Mouse (Mus musculus) spleen, postnatal 4 days (tissue): ENCODE measurements around the gene Camkk1.

Experiments used
- DNase-seq, 2 experiments: peaks; one replicate each; pipeline ENCODE4 v3.0.0; 2022; ENCODE audit warnings: low spot score in 2 of 2

Camkk1 gene

GRCm38 (mm10) chr11:73014831-73015344 is 3.9 kb upstream of the Camkk1 start:
- no peak for DNase-seq

- DNase-seq, result no peak
These were observed 3.3 kb upstream of the Camkk1 start for GRCm38 (mm10) chr11:73015391-73016102.

GRCm38 (mm10) chr11:73016103-73016420 is 2.7 kb upstream of the Camkk1 start:
- no peak for DNase-seq

DNA sequence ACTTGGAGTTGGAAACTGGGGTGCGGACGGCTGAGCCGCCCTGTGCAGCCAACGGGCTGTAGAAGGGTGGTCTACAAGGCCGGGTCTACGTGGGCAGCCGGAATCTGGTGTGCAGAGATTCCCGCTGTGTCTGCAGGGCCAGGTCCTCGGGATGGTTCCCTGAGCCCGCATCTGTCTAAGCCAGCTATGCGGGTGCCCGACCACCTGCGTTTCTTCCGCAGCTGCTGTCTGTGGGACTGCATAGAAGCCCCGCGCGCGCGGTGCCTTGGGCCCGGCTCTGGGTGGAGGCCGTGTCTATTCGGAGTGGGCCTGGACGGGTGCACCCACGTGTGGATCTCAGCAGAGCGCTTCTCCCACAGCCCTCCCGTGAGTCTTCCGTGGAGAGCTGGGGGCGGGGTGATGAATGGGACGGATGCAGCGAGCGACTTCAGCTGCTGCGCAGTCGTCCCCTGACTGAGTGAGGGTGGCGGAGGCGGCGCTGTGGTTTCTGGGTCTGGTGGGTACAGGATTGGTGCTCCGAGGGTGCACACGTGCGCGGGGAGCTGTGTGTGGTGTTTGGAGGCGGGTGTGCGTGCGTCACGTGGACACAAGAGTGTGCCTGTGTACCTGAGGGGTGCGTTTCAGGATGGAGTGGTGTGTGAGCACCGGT is 463 bp downstream of the Camkk1 start:
- peak; percentile 57 to 79 for DNase-seq

GRCm38 (mm10) chr11:73020953-73021800 is 2.4 kb downstream of the Camkk1 start:
- DNase-seq, result no peak

GRCm38 (mm10) chr11:73023099-73023498 is 4.3 kb downstream of the Camkk1 start:
- no peak for DNase-seq

GRCm38 (mm10) chr11:73023827-73024226 is 5.0 kb downstream of the Camkk1 start:
- DNase-seq, result no peak

GRCm38 (mm10) chr11:73024236-73024904 is 5.6 kb downstream of the Camkk1 start:
- peak; percentile 53 to 73 for DNase-seq

DNA sequence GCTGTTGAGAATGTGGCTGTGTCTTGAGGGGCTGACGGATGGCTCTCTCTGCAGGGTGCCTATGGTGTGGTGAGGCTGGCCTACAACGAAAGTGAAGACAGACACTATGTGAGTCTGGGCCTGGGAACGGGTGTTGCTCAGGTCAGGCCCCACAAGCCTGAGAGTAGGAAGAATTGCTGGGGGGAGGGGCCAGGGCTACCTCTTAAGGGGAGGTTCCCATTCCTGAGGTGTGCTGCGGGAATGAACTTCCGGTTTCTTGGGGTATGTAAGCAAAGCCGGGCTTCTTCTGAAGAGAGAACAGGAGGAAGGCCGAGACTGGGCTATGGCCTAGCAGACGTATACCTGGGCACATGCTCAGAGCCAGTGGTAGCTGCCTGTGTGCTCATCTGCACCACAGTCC is 8.2 kb downstream of the Camkk1 start:
- DNase-seq, result no peak

GRCm38 (mm10) chr11:73030821-73031498 is 12.2 kb downstream of the Camkk1 start:
- DNase-seq, result peak; percentile 73 to 79

GRCm38 (mm10) chr11:73031536-73031935 is 12.7 kb downstream of the Camkk1 start:
- DNase-seq, result no peak

- DNase-seq, result no peak
These were observed 17.3 kb downstream of the Camkk1 start for GRCm38 (mm10) chr11:73036077-73036476.

- DNase-seq, result no peak
These were observed 18.1 kb downstream of the Camkk1 start for GRCm38 (mm10) chr11:73036889-73037288.

DNA sequence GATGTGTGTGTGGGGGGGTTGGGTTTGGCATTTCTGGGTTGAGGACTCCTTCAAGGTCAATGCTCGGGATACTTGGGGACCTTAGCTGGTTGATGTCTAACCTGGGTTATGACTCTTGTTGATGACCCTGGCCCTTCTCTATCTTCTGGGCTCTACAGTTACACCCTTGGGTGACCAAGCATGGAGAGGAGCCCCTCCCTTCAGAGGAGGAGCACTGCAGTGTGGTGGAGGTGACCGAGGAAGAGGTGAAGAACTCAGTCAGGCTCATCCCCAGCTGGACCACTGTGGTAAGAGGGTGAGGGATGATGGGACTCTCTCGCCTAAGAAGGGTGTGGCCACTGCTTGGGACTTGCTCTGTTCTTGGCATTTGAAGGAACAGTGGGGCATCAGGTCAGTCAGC is 18.9 kb downstream of the Camkk1 start:
- DNase-seq, result no peak

DNA sequence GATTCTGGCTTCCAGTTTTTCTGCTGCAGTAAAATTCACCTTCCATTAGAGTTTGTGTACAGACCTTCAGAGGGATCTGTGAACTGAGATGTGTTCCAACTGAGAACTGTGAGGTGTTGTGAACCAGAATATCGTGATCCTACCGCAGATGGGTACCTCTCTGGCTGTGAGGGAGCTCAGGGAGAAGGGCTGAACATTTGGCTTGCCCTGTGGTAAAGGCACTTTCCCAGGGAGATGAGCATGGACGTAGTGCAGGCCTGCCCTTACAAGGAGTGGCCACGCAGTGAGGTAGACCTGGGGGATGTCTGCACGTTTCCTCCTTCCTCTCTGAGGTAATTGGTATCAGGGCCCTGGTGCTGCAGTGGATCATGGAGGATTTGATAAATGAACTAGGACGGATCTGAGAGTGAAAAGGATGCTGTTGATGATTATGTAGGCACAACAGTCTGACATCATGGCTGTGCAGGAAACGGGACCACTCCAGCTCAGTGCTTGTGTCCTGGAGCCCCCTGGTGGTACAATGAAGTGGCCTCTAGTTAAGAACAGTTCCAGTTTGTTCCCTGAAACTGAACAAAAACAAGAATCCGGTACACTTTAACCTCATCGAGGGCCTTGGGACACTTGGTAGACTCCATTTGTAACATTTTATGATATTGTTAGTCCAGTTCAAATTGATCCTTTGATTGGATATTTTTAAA is 20.4 kb downstream of the Camkk1 start:
- DNase-seq, result peak; percentile 48 to 75

DNA sequence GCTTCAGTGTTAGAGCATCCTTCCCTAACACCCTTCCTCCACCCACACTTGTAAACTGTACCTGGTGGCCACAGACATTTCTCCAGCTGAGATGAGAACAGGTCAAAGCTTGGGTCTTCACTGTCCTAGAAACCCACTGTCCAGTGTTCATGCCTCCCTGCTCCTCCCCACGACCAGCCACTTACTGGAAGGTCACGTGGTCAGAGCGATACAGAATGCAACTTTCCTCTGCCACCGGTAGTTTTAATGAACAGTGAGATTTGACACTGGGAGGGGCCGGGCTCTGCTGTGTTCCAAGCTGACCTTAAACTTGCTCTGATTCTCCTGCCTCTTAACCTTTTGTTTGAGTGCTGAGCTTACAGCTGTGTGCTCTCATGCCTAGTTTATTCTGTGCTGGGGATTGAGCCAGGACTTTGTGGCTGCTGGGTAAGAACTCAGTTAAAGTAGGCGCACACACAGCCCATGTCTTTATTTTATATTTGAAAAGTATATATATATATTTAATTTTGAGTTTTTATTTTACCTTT is 25.5 kb downstream of the Camkk1 start:
- DNase-seq, result peak in 1 of 2 experiments; percentile 36

DNA sequence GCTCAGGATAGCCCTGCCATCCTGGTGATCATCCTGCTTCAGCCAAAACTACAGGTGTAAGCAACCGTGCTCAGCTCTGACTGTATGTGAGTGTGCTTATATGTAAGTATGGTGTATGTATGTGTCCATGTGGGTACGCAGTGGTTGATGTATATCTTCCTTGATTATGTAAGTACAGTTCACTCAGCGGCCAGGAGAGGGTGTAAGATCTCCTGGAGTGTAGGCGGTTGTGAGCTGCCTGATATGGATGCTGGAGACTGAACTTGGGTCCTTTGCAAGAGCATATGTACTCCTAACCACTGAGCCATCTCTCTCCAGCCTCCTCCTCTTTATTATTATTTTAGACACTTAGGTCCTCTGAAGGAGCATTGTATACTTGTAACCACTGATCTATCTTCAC is 26.0 kb downstream of the Camkk1 start:
- peak in 1 of 2 experiments; percentile 51 for DNase-seq

DNA sequence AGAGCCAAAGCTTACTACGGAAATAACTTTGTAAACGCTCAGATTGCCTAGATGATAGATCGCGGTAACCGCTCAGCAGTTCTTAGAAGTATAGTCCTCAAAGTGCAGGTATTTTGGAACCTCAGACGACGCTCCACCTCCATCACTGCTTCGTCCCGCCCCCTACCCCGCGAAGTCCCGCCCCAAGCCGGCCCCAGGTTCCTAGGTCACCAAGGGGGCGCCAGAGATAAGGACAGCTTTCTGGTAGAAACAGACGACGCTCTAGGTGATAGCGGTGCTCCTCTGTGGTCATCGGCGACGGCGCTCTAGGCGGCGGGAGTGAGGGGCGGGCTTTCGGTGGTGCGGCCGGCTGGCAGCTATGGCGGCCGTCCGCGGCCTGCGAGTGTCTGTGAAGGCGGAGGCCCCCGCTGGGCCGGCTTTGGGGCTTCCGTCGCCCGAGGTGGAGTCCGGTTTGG is 28.8 kb downstream of the Camkk1 start, which contains the start of gene Ncbp3:
Gene Ncbp3 (plus strand): TSS at position 242 of the 455 bp plus-strand sequence.
- DNase-seq, result peak; percentile 99

- DNase-seq, result no peak
These were observed 29.4 kb downstream of the Camkk1 start for GRCm38 (mm10) chr11:73048030-73048876.
